Mouse (Mus musculus) lung, embryonic 15.5 days (tissue): ENCODE measurements at regions not wholly inside any gene's neighbourhood (a gene's known extent, or its start where the extent isn't known, plus 50 kb on each side); places are given as distances from the start of the nearest gene placed in this dataset.

Experiments
- ATAC-seq: fragments of 200-750 bp; cut with Nextera tagmentation; 2 replicates; pipeline ENCODE4 v1.8.0; 2017; ENCODE audit warnings: moderate number of reproducible peaks, borderline replicate concordance; ENCODE audit not compliant: low FRiP score, low TSS enrichment; ENCODE audit errors: extremely low read depth
- H3K27ac ChIP-seq: fragments of 300-500 bp; sonication (generic); 2 replicates; pipeline ENCODE4 v1.5.1; 2015; ENCODE audit warnings: moderate library complexity, mild to moderate bottlenecking, inconsistent platforms
- H3K27me3 ChIP-seq: fragments of 300-500 bp; sonication (generic); 2 replicates; pipeline ENCODE4 v1.6.1; 2015; ENCODE audit warnings: inconsistent platforms
- H3K36me3 ChIP-seq: fragments of 300-500 bp; sonication (generic); 2 replicates; pipeline ENCODE4 v1.6.1; 2015; ENCODE audit warnings: inconsistent platforms
- H3K4me1 ChIP-seq: fragments of 300-500 bp; sonication (generic); 2 replicates; pipeline ENCODE4 v1.6.1; 2015; ENCODE audit warnings: inconsistent platforms
- H3K4me2 ChIP-seq: fragments of 300-500 bp; sonication (generic); 2 replicates; pipeline ENCODE4 v1.6.1; 2015; ENCODE audit warnings: inconsistent platforms, mild to moderate bottlenecking, moderate library complexity
- H3K4me3 ChIP-seq: fragments of 300-500 bp; sonication (generic); 2 replicates; pipeline ENCODE4 v1.5.1; 2015; ENCODE audit warnings: mild to moderate bottlenecking, inconsistent platforms
- H3K9ac ChIP-seq: fragments of 300-500 bp; sonication (generic); 2 replicates; pipeline ENCODE4 v1.6.1; 2015; ENCODE audit warnings: inconsistent platforms
- H3K9me3 ChIP-seq: fragments of 300-500 bp; sonication (generic); 2 replicates; pipeline ENCODE4 v1.6.1; 2016; ENCODE audit warnings: inconsistent platforms
- WGBS: fragments of 180-500 bp; shearing (Covaris S2); methylation state at CpG from one replicate; pipeline ENCODE4 v1.1.7; 2015; 5-methylcytosine and 5-hydroxymethylcytosine counted together

DNA sequence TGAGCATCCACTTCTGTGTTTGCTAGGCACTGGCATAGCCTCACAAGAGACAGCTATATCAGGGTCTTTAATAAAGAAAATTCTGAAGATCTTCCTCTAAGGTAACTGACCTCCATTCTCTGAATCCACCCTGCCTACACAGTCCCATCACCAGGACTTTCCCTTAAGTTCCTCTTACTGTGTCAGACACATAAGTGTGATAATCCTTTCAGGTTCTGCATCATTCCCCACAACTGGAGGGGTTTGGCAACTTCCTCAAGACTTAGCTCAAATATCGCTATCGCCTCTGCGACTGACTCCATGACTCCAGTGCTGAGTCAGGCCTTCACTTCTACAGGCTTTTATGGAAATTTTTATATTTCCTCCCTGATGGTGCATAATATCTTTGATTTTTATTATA is 111.0 kb upstream of the 9330182O14Rik start:
- Histone ChIP-seq H3K36me3 (no peaks in the 10 kb centered on the region), H3K4me1 (0 out of 2 replicates have a peak, but pooled peaks cover 15% of the 10 kb centered on the region), H3K9ac (no peak overlapping the region), H3K27ac (no peak overlapping the region), H3K4me2 (no peak overlapping the region), H3K27me3 (no peaks in the 10 kb centered on the region), H3K4me3 (no peak overlapping the region), H3K9me3 (no peaks in the 10 kb centered on the region)
- 96% methylated on average over 3 of the region's 3 CpGs for WGBS
- ATAC-seq, result no peak

DNA sequence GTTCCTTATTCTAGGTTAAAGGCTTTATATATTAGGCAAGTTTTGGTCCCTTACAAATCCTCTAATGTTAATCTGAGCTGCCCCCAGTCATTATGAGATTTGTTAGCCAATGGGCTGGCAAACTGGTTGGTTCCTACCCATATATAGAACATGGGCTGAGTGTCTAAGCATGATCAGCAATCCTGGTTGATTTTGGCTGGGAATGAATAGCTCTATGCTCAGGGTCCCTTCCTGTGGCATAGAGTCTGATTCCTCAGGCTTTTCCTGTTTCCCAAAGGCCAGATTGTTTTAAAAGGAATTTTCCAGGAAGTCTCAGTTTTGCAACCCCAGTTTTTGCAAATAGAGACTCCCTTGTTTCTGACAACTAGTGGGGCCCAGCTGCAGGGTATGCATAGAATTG is 102.1 kb upstream of the 9330182O14Rik start:
- Histone ChIP-seq H3K27ac (no peak overlapping the region), H3K27me3 (no peaks in the 10 kb centered on the region), H3K4me2 (no peak overlapping the region), H3K36me3 (no peaks in the 10 kb centered on the region), H3K4me1 (no peaks in the 10 kb centered on the region), H3K9ac (no peak overlapping the region), H3K4me3 (no peak overlapping the region), H3K9me3 (no peaks in the 10 kb centered on the region)
- no peak for ATAC-seq

DNA sequence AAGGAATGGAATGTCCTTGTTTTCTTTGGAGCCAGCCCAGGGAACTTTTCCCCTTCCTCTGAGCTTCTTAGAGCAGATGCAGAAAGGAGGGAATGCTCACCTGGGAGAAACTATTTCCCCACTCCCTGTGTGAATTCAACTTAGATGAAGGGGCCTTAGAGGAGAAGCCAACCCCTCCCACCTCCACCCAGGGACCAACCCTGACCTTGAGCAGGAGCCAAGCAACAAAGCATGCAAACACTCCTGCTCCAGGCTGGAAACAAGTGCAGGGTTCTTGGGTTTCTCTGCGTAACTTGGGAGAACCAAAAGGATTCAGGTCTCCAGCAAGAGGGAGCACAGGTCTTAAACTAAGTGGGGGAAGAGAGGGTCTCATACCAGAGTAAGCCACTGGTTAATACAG is 98.0 kb upstream of the 9330182O14Rik start:
- Histone ChIP-seq H3K9me3 (no peaks in the 10 kb centered on the region), H3K27ac (no peak overlapping the region), H3K4me1 (no peaks in the 10 kb centered on the region), H3K4me2 (no peak overlapping the region), H3K4me3 (no peak overlapping the region), H3K9ac (no peak overlapping the region), H3K36me3 (no peaks in the 10 kb centered on the region), H3K27me3 (no peaks in the 10 kb centered on the region)
- 61% methylated on average over 1 of the region's 1 CpGs for WGBS
- no peak for ATAC-seq

DNA sequence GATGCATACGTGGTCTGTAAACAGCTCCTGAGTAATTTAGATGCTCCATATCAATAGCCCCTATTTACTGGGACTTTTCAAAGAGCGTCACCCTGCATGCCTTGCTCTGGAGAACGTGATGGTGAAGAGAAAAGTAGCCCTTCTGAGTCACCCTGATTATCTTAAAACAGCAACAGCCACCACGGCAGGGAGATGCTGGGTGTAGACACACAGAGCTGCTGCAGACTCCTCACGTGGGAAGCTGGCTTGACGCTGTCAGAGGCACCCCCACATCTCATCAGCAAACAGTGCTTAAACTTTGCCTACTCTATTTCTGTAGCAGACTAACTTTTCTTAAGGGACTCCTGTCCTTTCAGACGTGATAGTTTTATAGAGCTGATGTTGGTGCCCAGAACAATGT is 96.9 kb upstream of the 9330182O14Rik start:
- H3K36me3 ChIP-seq, result no peaks in the 10 kb centered on the region
- no peak overlapping the region for H3K9ac ChIP-seq
- WGBS, result 41% methylated on average over 7 of the region's 7 CpGs
- no peaks in the 10 kb centered on the region for H3K4me1 ChIP-seq
- H3K27ac ChIP-seq, result no peak overlapping the region
- no peak overlapping the region for H3K4me2 ChIP-seq
- no peak for ATAC-seq
- no peaks in the 10 kb centered on the region for H3K27me3 ChIP-seq
- H3K9me3 ChIP-seq, result no peaks in the 10 kb centered on the region
- no peak overlapping the region for H3K4me3 ChIP-seq

DNA sequence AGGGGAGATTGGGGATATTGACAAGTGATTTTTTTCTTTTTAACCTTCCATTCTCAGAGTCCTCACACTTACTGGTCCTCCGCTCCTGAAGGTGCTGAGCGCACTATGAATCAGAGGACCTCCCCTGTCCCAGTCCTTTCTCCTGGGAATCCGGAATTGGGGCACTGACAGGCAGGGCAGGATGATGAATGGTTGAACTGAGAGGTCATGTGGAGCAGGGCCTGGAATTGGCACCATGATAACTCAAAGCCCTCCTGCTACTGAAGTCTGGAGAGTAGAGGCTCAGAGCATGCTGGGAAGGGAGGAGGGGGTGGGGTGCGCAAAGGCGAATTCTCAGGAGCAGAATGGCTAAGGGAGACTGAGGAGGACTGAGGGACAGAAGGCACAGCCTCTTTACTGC is 87.9 kb upstream of the 9330182O14Rik start:
- H3K36me3 ChIP-seq, result no peaks in the 10 kb centered on the region
- no peak overlapping the region for H3K4me3 ChIP-seq
- H3K9me3 ChIP-seq, result no peaks in the 10 kb centered on the region
- no peak overlapping the region for H3K4me2 ChIP-seq
- 39% methylated on average over 5 of the region's 5 CpGs for WGBS
- no peak overlapping the region for H3K27ac ChIP-seq
- H3K27me3 ChIP-seq, result no peaks in the 10 kb centered on the region
- H3K4me1 ChIP-seq, result no peaks in the 10 kb centered on the region
- ATAC-seq, result no peak
- no peak overlapping the region for H3K9ac ChIP-seq

DNA sequence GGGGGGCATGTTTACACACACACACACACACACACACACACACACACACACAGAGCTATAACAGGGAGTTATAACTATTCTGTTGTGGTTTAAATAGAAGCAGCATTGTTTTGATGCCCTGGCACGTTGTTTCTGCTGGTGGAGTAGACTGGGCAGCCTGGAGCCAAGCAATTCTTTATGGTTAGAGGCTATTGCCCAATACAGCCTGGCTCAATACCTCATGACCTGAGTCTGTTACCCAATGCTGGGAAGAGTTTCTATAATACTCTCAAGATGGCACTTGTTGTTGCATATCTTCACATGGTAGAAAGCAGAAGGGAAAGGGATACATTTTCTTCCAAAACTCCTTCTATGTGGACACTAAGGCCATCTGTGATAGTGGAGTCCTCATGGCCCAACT is 87.1 kb upstream of the 9330182O14Rik start:
- no peaks in the 10 kb centered on the region for H3K36me3 ChIP-seq
- H3K4me3 ChIP-seq, result no peak overlapping the region
- no peak overlapping the region for H3K4me2 ChIP-seq
- ATAC-seq, result no peak
- no peaks in the 10 kb centered on the region for H3K9me3 ChIP-seq
- H3K27me3 ChIP-seq, result no peaks in the 10 kb centered on the region
- no peak overlapping the region for H3K9ac ChIP-seq
- no peak overlapping the region for H3K27ac ChIP-seq
- WGBS, result 68% methylated on average over 1 of the region's 1 CpGs
- no peaks in the 10 kb centered on the region for H3K4me1 ChIP-seq

DNA sequence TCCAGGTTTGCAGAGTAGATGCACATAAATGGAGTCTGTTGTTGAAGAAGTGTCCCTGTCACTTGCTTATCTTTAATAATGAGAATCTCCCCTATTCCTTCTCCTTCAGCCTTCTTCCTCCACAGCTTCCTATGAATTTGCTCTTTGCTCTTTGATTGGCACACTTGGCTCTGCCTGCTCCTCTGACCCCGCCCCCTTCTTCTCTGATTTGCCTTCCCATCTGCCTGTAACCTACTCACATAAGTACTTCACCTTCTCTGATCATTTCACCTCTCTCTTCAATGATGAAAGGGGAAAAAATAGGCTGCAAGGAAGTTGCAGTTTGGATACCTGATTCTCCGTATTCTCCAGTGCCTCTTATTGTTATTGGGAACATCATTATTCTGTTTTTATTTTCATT is 66.1 kb upstream of the 9330182O14Rik start:
- Histone ChIP-seq H3K4me2 (no peak overlapping the region), H3K4me3 (no peak overlapping the region), H3K9me3 (no peaks in the 10 kb centered on the region), H3K27ac (no peak overlapping the region), H3K27me3 (no peaks in the 10 kb centered on the region), H3K36me3 (no peaks in the 10 kb centered on the region), H3K4me1 (no peaks in the 10 kb centered on the region), H3K9ac (no peak overlapping the region)
- ATAC-seq, result no peak
- WGBS, result 77% methylated on average over 2 of the region's 2 CpGs

DNA sequence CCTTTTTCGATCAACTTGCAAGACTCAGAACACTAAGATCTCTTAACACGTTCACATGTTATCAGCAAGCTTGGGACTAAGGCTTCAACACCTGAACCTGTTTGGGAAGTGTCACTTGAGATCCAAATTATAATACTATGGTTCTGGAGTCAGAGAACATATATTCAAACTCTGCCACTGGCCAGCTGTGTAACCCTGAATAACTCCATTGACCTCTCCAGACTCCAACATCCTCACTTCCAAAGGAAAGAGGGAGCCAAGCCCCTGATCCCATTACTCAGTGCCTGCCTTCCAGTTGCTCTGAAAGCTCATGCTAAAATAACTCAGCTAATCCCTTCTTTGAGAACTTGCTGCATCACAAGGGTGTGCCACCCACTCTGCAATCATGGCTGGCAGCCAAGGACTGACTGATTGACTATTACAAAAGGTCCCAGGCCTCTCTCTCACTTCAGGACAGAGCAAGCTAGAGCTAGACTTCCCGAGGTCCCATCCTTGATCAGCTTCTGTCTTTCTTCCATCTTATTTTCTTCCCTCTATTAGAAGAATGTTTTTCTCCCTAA is 58.8 kb upstream of the 9330182O14Rik start:
- Histone ChIP-seq H3K4me1 (no peaks in the 10 kb centered on the region), H3K4me3 (no peak overlapping the region), H3K36me3 (no peaks in the 10 kb centered on the region), H3K4me2 (no peak overlapping the region), H3K9ac (no peak overlapping the region), H3K27me3 (no peaks in the 10 kb centered on the region), H3K27ac (no peak overlapping the region), H3K9me3 (no peaks in the 10 kb centered on the region)
- no peak for ATAC-seq
- WGBS, result 55% methylated on average over 3 of the region's 3 CpGs

DNA sequence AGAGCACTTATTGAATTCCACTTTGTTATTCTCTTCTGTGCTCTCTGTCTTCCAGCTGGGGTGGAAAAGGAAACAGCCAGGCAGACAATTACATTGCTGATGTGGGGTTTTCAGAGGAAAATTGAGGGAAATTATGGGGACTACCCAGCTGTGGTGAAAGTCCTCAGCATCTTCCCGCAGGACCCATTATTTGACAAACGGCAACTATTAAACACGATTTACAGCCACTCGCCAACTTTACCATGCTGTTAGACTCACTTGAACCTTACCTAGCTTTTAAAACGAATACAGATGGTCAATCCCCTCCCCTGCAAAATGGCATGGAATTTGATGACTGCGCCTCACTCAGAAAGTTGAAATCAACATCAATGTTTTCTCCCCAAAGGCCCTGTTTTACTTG is 54.3 kb upstream of the 9330182O14Rik start:
- no peak for ATAC-seq
- H3K27me3 ChIP-seq, result no peaks in the 10 kb centered on the region
- H3K36me3 ChIP-seq, result no peaks in the 10 kb centered on the region
- H3K27ac ChIP-seq, result no peak overlapping the region
- H3K9ac ChIP-seq, result no peak overlapping the region
- H3K9me3 ChIP-seq, result no peaks in the 10 kb centered on the region
- no peaks in the 10 kb centered on the region for H3K4me1 ChIP-seq
- no peak overlapping the region for H3K4me3 ChIP-seq
- 82% methylated on average over 6 of the region's 6 CpGs for WGBS
- H3K4me2 ChIP-seq, result no peak overlapping the region
